19 mouse cellular contexts compared by ENCODE assay signal in genomic region chr1:69585546-69585945, GRCm38 (mm10).
"Had no signal": no experiment of that assay in that cellular context is flagged by ENCODE, and none has a peak within 500 bp of the region (broad histone marks: within the 10 kb centered on the region; RNA-seq: fewer than 3 reads in every experiment).

No protein-coding gene starts in this region.

- H3K27me3 ChIP-seq: midbrain, embryonic 12.5 days; midbrain, embryonic 15.5 days; neural tube, embryonic 12.5 days; neural tube, embryonic 15.5 days; stomach, embryonic 15.5 days had no signal

- DNase-seq: kidney, postnatal 25 days; layer of hippocampus, adult 9-11 months; liver, postnatal 0 days; lung, embryonic 14.5 days; retina, postnatal 1 day; right cerebral cortex, postnatal 25 days; spleen, adult 18-20 months; thymus, postnatal 25 days had no signal

- H3K36me3 ChIP-seq: limb, embryonic 10.5 days; limb, embryonic 13.5 days; midbrain, embryonic 12.5 days; midbrain, embryonic 15.5 days; neural tube, embryonic 12.5 days; neural tube, embryonic 15.5 days; stomach, embryonic 15.5 days had no signal

- H3K27ac ChIP-seq: kidney, postnatal 0 days; layer of hippocampus, adult 2 months; limb, embryonic 10.5 days; limb, embryonic 13.5 days; liver, embryonic 14.5 days; macrophage; midbrain, embryonic 12.5 days; midbrain, embryonic 15.5 days; neural tube, embryonic 12.5 days; neural tube, embryonic 15.5 days; stomach, embryonic 15.5 days had no signal

- H3K4me1 ChIP-seq: limb, embryonic 13.5 days; midbrain, embryonic 12.5 days; midbrain, embryonic 15.5 days; neural tube, embryonic 12.5 days; neural tube, embryonic 15.5 days; stomach, embryonic 15.5 days had no signal

- H3K9me3 ChIP-seq: limb, embryonic 10.5 days; limb, embryonic 13.5 days; midbrain, embryonic 12.5 days; midbrain, embryonic 15.5 days; neural tube, embryonic 12.5 days; neural tube, embryonic 15.5 days; stomach, embryonic 15.5 days had no signal

- H3K4me3 ChIP-seq: layer of hippocampus, adult 2 months; limb, embryonic 10.5 days; limb, embryonic 13.5 days; midbrain, embryonic 12.5 days; midbrain, embryonic 15.5 days; neural tube, embryonic 12.5 days; neural tube, embryonic 15.5 days; stomach, embryonic 15.5 days had no signal
